Mouse (Mus musculus): Measurements from ENCODE around the gene Oser1.

GRCm38 (mm10) chr2:163386423-163387190, 37.9 kb downstream of the Oser1 start:
- TF ChIP-seq GATA2 (IDR thresholded peaks at IDR 0.05; ENCODE audit: borderline replicate concordance, low read depth, low read length) (no peak), GATA1 (IDR thresholded peaks at IDR 0.05; ENCODE audit: borderline replicate concordance, low read length) (no peak)
